Mouse (Mus musculus) kidney, embryonic 14.5 days (tissue): ENCODE measurements at regions not wholly inside any gene's neighbourhood (a gene's known extent, or its start where the extent isn't known, plus 50 kb on each side); places are given as distances from the start of the nearest gene placed in this dataset.

Experiments used
- ATAC-seq: fragments of 200-750 bp; cut with Nextera tagmentation; 2 replicates; pipeline ENCODE4 v1.8.0; 2017; ENCODE audit warnings: moderate number of reproducible peaks, mild to moderate bottlenecking, moderate TSS enrichment, moderate library complexity; ENCODE audit not compliant: low FRiP score, low TSS enrichment
- H3K27ac ChIP-seq: fragments of 300-500 bp; sonication (generic); 2 replicates; pipeline ENCODE4 v1.5.1; 2014; ENCODE audit warnings: low read depth, mild to moderate bottlenecking, low read length, moderate library complexity, mixed read lengths
- H3K27me3 ChIP-seq: fragments of 300-500 bp; sonication (generic); 2 replicates; pipeline ENCODE4 v1.6.1; 2014; ENCODE audit warnings: mild to moderate bottlenecking, low read length; ENCODE audit not compliant: control insufficient read depth, insufficient read depth
- H3K36me3 ChIP-seq: fragments of 300-500 bp; sonication (generic); 2 replicates; pipeline ENCODE4 v1.6.1; 2014; ENCODE audit warnings: low read length, mixed read lengths; ENCODE audit not compliant: control insufficient read depth, insufficient read depth
- H3K4me1 ChIP-seq: fragments of 300-500 bp; sonication (generic); 2 replicates; pipeline ENCODE4 v1.6.1; 2014; ENCODE audit warnings: low read length, mixed read lengths; ENCODE audit not compliant: control insufficient read depth, insufficient read depth
- H3K4me2 ChIP-seq: fragments of 300-500 bp; sonication (generic); replicated peaks from 2 replicates; pipeline ENCODE4 v1.6.1; 2014; ENCODE audit warnings: low read depth, mild to moderate bottlenecking, low read length
- H3K4me3 ChIP-seq: fragments of 300-500 bp; sonication (generic); 2 replicates; pipeline ENCODE4 v1.5.1; 2014; ENCODE audit warnings: mild to moderate bottlenecking, low read length
- H3K9ac ChIP-seq: fragments of 300-500 bp; sonication (generic); 2 replicates; pipeline ENCODE4 v1.6.1; 2014; ENCODE audit warnings: low read depth, mild to moderate bottlenecking, low read length, moderate library complexity
- H3K9me3 ChIP-seq: fragments of 300-500 bp; sonication (generic); 2 replicates; pipeline ENCODE4 v1.6.1; 2016; ENCODE audit warnings: low read length; ENCODE audit not compliant: control insufficient read depth
- WGBS: fragments of 180-500 bp; shearing (Covaris S2); extraction: QIAGEN DNeasy Blood & Tissue Kit; methylation state at CpG from one replicate; pipeline ENCODE4 v1.1.7; 2014; 5-methylcytosine and 5-hydroxymethylcytosine counted together

DNA sequence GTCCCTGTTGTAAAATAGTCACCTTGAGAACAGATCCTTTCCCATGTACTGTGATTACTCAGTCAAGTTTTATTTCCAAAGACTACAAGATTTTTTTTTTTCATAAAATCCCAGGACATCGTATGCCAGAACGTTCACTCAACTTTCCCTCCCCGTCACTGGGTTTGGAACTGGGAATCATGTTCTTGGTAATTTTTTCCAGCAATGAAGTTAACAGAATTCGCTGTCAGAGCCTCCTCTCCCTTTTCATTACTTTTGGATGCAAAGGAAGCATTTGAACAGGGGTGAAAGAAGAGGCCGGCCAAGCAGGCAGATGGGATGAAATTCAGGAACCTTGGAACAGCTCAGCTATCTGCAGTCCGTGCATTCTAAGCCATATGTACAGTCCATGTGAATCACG is 589.7 kb upstream of the Clint1 start:
- 83% methylated on average over 7 of the region's 7 CpGs for WGBS
- ATAC-seq, result no peak
- H3K27me3 ChIP-seq, result no peaks in the 10 kb centered on the region
- H3K9me3 ChIP-seq, result no peaks in the 10 kb centered on the region
- H3K4me1 ChIP-seq, result no peaks in the 10 kb centered on the region
- no peaks in the 10 kb centered on the region for H3K36me3 ChIP-seq
- H3K9ac ChIP-seq, result no peak overlapping the region
- H3K4me2 ChIP-seq, result no peak overlapping the region
- H3K4me3 ChIP-seq, result no peak overlapping the region
- no peak overlapping the region for H3K27ac ChIP-seq

DNA sequence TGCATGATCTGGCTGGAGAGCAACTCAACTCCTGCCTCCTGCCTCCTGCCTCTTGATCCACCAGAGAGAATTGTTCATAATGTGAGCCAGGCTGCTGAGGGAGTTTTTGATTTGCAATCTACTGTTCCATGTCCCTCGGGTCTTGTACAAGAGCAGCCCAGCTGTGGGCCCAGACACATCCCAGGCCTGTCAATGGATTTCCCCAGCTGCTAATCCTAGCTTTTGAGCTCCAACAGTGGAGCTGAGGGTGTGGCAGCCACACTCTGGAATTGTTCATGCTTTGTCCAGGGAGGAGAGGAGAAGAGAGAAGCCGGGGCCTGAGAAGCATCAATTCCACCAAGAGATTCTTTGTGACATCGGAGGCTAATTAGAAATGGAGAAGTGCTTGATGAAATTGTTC is 587.9 kb upstream of the Clint1 start:
- Histone ChIP-seq H3K27me3 (no peaks in the 10 kb centered on the region), H3K4me1 (no peaks in the 10 kb centered on the region), H3K4me3 (no peak overlapping the region), H3K4me2 (no peak overlapping the region), H3K9me3 (no peaks in the 10 kb centered on the region), H3K36me3 (no peaks in the 10 kb centered on the region), H3K27ac (peak overlapping the region; percentile 0; the same call in 1 of the 2 replicates), H3K9ac (no peak overlapping the region)
- no peak for ATAC-seq
- 75% methylated on average over 3 of the region's 3 CpGs for whole genome bisulfite sequencing

DNA sequence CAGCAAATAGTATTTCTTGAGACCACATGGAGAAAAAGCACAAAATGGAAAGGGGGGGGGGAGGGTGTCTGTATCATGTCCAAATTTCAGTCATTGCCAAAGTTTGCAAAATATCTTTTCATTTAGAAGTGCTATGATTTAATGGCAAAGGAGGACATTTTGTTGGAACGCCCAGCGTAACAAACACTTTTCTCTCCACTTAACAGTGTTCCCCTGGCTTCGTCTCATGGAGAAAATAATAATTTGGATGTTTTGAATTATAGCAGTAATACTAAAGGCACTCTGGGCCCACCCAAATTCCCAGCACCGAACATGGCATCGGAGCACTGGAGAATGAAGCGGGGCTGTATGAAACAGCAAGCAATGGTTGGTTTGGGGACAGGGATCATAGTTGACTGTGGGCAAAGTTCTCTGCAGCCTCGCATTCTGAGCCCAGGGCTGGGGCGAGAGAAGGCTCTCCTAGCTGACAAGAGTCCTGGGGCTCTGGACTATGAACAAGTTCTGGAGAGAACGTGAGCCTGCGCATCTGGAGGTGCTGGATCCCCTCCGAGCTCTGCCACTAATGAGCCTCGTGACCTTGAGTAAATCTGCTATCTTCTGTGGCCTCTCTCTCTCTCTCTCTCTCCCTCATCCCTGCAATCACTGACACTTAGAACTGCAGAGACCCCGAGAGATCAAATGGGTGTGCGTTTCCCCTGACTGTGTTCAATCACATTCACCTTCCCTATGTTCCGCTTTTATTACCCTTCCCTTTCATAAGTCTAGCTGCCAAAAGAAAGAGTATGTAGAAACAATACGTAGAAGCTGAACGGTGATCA is 586.5 kb upstream of the Clint1 start:
- H3K36me3 ChIP-seq, result no peaks in the 10 kb centered on the region
- no peak overlapping the region for H3K27ac ChIP-seq
- ATAC-seq, result peak; percentile 35; the same call in 1 of the 2 replicates
- 70% methylated on average over 16 of the region's 17 CpGs for WGBS
- H3K4me3 ChIP-seq, result no peak overlapping the region
- no peaks in the 10 kb centered on the region for H3K4me1 ChIP-seq
- no peak overlapping the region for H3K4me2 ChIP-seq
- H3K9me3 ChIP-seq, result no peaks in the 10 kb centered on the region
- no peaks in the 10 kb centered on the region for H3K27me3 ChIP-seq
- H3K9ac ChIP-seq, result no peak overlapping the region

DNA sequence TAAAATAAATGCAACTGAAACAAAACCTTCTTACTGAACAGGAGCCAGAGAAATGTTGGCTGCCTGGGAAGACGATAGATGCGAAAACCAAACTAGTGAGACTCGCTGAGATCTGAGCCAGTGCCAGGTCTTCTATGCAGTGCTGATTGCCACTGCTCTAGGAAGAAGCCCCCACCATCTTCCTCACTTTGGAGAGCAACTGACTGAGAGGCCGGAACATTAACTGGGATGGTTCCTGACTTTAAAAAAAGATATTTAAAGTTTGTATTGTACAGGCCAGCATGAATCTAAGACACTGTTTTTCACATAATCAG is 585.9 kb upstream of the Clint1 start:
- H3K27ac ChIP-seq, result no peak overlapping the region; the same call in 1 of the 2 replicates
- no peak overlapping the region for H3K4me3 ChIP-seq
- H3K9ac ChIP-seq, result no peak overlapping the region
- WGBS, result 63% methylated on average over 4 of the region's 4 CpGs
- no peaks in the 10 kb centered on the region for H3K9me3 ChIP-seq
- no peaks in the 10 kb centered on the region for H3K36me3 ChIP-seq
- H3K4me1 ChIP-seq, result no peaks in the 10 kb centered on the region
- ATAC-seq, result no peak
- no peak overlapping the region for H3K4me2 ChIP-seq
- H3K27me3 ChIP-seq, result no peaks in the 10 kb centered on the region

DNA sequence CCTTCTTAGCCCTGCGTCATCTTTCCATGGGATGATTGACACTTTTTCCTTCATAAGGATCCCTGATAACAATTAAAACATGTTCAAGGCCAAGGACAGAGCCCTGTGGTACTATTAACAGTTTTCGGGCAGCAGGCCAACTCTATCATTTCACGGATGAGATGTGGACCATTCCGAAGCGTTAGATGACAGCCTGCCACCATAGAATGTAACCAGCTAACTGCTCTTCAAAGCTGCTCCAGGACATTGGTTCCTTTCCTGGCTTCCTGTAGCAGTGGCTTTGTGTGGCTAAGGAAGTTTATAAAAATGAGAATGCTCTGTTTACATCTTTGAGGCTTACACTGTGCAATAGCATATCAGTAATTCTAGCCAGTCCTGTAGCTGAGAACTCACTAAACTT is 582.6 kb upstream of the Clint1 start:
- WGBS, result 88% methylated on average over 5 of the region's 5 CpGs
- Histone ChIP-seq H3K27me3 (no peaks in the 10 kb centered on the region), H3K4me2 (no peak overlapping the region), H3K4me1 (no peaks in the 10 kb centered on the region), H3K9me3 (no peaks in the 10 kb centered on the region), H3K4me3 (no peak overlapping the region), H3K9ac (no peak overlapping the region), H3K36me3 (no peaks in the 10 kb centered on the region), H3K27ac (no peak overlapping the region)
- no peak for ATAC-seq

DNA sequence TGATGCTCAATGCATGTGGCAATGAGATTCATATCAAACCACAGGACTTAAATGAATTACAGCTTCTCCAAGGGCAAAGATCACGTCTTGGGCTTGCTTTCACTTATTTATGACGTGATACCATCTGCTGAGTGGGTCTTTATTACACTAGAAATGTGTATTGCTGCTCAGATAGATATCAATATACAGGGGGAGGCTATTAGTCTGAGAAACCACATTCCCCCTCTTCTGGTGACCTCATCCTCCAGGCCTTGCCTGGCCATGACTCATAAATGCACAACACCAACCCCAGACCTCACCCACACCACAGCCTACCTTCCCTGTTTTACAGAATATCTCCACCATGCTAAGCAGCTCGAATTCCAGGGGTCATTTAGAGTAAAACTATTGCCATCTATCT is 580.6 kb upstream of the Clint1 start:
- H3K9ac ChIP-seq, result no peak overlapping the region

DNA sequence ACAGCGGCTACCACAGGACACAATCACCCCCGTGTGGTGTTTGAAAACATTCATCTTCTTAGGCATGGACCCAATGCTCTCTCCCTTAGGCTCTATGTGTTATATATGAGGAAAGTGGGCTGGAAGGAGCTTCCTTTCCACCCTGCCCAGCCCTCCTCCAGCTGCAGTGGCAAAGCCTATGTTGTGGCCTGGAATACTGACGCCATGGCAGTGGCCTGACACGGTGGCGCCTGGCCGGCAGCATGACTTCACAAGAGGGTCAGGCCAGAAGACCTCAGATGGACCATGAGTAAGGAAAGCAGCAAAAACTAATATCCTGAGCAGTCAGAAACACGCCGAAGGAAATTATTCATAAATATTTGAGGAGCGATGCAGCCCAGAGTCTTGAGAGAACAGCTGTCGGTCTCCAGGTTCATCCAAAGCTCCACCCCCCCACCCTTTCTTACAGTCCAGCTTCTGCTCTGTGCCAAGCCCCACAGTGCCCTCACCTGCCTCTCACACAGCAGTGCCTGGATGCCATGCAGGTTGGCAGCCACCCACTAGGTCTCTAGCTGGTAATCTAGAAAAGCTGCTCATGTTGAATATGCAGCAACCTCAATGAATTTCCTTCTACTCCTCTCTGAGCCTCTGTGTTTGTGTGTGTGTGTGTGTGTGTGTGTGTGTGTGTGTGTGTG is 577.3 kb upstream of the Clint1 start:
- Histone ChIP-seq H3K9ac (no peak overlapping the region), H3K27ac (no peak overlapping the region), H3K27me3 (no peaks in the 10 kb centered on the region), H3K4me1 (no peaks in the 10 kb centered on the region), H3K4me2 (no peak overlapping the region), H3K4me3 (no peak overlapping the region), H3K36me3 (no peaks in the 10 kb centered on the region), H3K9me3 (no peaks in the 10 kb centered on the region)
- no peak for ATAC-seq
- 69% methylated on average over 10 of the region's 10 CpGs for WGBS

More for the DNA sequence above, 580.6 kb upstream of the Clint1 start:
- WGBS, result 59% methylated on average over 3 of the region's 3 CpGs
- ATAC-seq, result no peak
- Histone ChIP-seq H3K4me3 (no peak overlapping the region), H3K9me3 (no peaks in the 10 kb centered on the region), H3K36me3 (no peaks in the 10 kb centered on the region), H3K27me3 (no peaks in the 10 kb centered on the region), H3K4me2 (no peak overlapping the region), H3K27ac (no peak overlapping the region), H3K4me1 (no peaks in the 10 kb centered on the region)

DNA sequence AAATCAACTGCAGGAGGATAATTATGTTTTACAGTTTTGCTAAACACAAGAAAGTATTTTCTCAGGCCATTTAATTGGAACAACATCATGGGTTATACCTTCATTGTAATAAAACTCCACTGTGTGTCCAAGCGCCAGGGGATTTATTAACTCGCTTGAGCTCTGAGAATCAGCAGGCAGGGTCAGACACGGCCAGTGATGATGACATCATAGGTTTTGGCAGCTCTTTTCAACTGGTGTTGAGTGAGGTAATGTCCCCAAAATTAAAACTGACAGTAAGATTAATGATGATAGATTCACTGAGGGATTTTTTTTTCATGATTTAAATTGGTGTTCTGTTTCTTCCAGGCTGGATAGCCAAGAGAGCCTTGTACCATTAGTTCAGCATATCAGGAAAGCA is 576.7 kb upstream of the Clint1 start:
- ATAC-seq, result no peak
- H3K9me3 ChIP-seq, result no peaks in the 10 kb centered on the region
- H3K27ac ChIP-seq, result no peak overlapping the region
- H3K4me1 ChIP-seq, result no peaks in the 10 kb centered on the region
- H3K4me2 ChIP-seq, result no peak overlapping the region
- no peaks in the 10 kb centered on the region for H3K27me3 ChIP-seq
- H3K36me3 ChIP-seq, result no peaks in the 10 kb centered on the region
- no peak overlapping the region for H3K9ac ChIP-seq
- WGBS, result 49% methylated on average over 3 of the region's 3 CpGs
- no peak overlapping the region for H3K4me3 ChIP-seq

DNA sequence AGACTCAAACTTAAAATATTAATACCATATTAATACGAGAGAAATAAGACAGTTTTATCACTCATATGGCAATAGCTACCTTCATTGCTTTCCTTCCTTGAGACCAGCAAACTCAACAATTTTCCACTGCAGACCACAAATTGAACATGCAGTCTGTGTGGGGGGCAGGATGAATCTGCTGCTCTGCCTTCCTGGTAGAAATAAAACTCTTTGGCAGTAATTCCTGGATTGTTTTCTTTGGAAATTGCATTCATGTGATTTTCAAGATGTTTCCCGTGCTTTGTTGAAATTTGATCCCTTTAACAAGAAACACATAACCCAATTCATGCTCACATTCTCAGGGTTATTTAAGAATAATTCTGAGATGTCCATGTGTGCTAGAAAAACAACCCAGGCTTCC is 555.1 kb upstream of the Clint1 start:
- WGBS, result 47% methylated on average over 2 of the region's 2 CpGs
- no peak for ATAC-seq
- no peak overlapping the region for H3K4me2 ChIP-seq
- H3K4me3 ChIP-seq, result no peak overlapping the region
- H3K27me3 ChIP-seq, result no peaks in the 10 kb centered on the region
- no peak overlapping the region for H3K9ac ChIP-seq
- no peaks in the 10 kb centered on the region for H3K36me3 ChIP-seq
- H3K27ac ChIP-seq, result no peak overlapping the region
- H3K9me3 ChIP-seq, result no peaks in the 10 kb centered on the region
- H3K4me1 ChIP-seq, result no peaks in the 10 kb centered on the region
